Mouse (Mus musculus): Measurements from ENCODE around the gene Prickle1.

Prickle1 gene

GRCm38 (mm10) chr15:93595746-93596145, at the start of gene Prickle1:
Prickle1 (minus strand) TSS chr15:93595891.
- no peak; the same call in 1 of the 2 replicates for TF ChIP-seq GATA4 (IDR thresholded peaks at IDR 0.05; ENCODE audit: insufficient replicate concordance, low read length)

GRCm38 (mm10) chr15:93640221-93640620, 44.5 kb upstream of the Prickle1 start:
- TF ChIP-seq GATA4 (IDR thresholded peaks at IDR 0.05; ENCODE audit: insufficient replicate concordance, low read length): no peak

GRCm38 (mm10) chr15:93636976-93637375, 41.3 kb upstream of the Prickle1 start:
- no peak for TF ChIP-seq GATA4 (IDR thresholded peaks at IDR 0.05; ENCODE audit: insufficient replicate concordance, low read length)

- no peak for TF ChIP-seq GATA4 (IDR thresholded peaks at IDR 0.05; ENCODE audit: insufficient replicate concordance, low read length)
These were observed 39.9 kb upstream of the Prickle1 start for GRCm38 (mm10) chr15:93635603-93636002.

- no peak for TF ChIP-seq GATA4 (IDR thresholded peaks at IDR 0.05; ENCODE audit: insufficient replicate concordance, low read length)
These were observed 38.8 kb upstream of the Prickle1 start for GRCm38 (mm10) chr15:93634536-93634935.

GRCm38 (mm10) chr15:93630001-93630541, 34.4 kb upstream of the Prickle1 start:
- no peak for TF ChIP-seq GATA4 (IDR thresholded peaks at IDR 0.05; ENCODE audit: insufficient replicate concordance, low read length)

GRCm38 (mm10) chr15:93629201-93629600, 33.5 kb upstream of the Prickle1 start:
- no peak for TF ChIP-seq GATA4 (IDR thresholded peaks at IDR 0.05; ENCODE audit: insufficient replicate concordance, low read length)

- TF ChIP-seq GATA4 (IDR thresholded peaks at IDR 0.05; ENCODE audit: insufficient replicate concordance, low read length): peak; percentile 65
These were observed 32.4 kb upstream of the Prickle1 start for GRCm38 (mm10) chr15:93627836-93628797.

GRCm38 (mm10) chr15:93619551-93619950, 23.9 kb upstream of the Prickle1 start:
- TF ChIP-seq GATA4 (IDR thresholded peaks at IDR 0.05; ENCODE audit: insufficient replicate concordance, low read length): no peak

- no peak for TF ChIP-seq GATA4 (IDR thresholded peaks at IDR 0.05; ENCODE audit: insufficient replicate concordance, low read length)
These were observed 22.9 kb upstream of the Prickle1 start for GRCm38 (mm10) chr15:93618442-93619150.

GRCm38 (mm10) chr15:93616277-93616676, 20.6 kb upstream of the Prickle1 start:
- TF ChIP-seq GATA4 (IDR thresholded peaks at IDR 0.05; ENCODE audit: insufficient replicate concordance, low read length): no peak

GRCm38 (mm10) chr15:93615031-93615430, 19.3 kb upstream of the Prickle1 start:
- no peak for TF ChIP-seq GATA4 (IDR thresholded peaks at IDR 0.05; ENCODE audit: insufficient replicate concordance, low read length)

- no peak for TF ChIP-seq GATA4 (IDR thresholded peaks at IDR 0.05; ENCODE audit: insufficient replicate concordance, low read length)
These were observed 17.9 kb upstream of the Prickle1 start for GRCm38 (mm10) chr15:93613606-93614005.

- TF ChIP-seq GATA4 (IDR thresholded peaks at IDR 0.05; ENCODE audit: insufficient replicate concordance, low read length): no peak
These were observed 16.0 kb upstream of the Prickle1 start for GRCm38 (mm10) chr15:93611536-93612300.

GRCm38 (mm10) chr15:93610721-93611201, 15.1 kb upstream of the Prickle1 start:
- TF ChIP-seq GATA4 (IDR thresholded peaks at IDR 0.05; ENCODE audit: insufficient replicate concordance, low read length): no peak
